Mouse (Mus musculus): ENCODE data around the gene Adipor1.

GRCm38 (mm10) chr1:134460294-134461284 lies 45.4 kb downstream of the Adipor1 start:
- no peak for TF ChIP-seq POLR2A (IDR thresholded peaks at IDR 0.05; ENCODE audit: low read depth, low read length)
- no peak for TF ChIP-seq CTCF (conservative IDR thresholded peaks at IDR 0.05; ENCODE audit: insufficient read depth, insufficient read length, low read depth, low read length)
